Mouse (Mus musculus) forebrain, embryonic 16.5 days (tissue): ENCODE results near the gene Tpmt. TPM values are rescaled to one million over a fixed set of nuclear protein-coding genes. Genes with fewer than 3 reads are reported as not detected.

Experiments
- ATAC-seq: fragments of 200-750 bp; cut with Nextera tagmentation; 2 replicates; pipeline ENCODE4 v1.8.0; 2017; ENCODE audit warnings: mild to moderate bottlenecking, moderate library complexity
- H3K27ac ChIP-seq: fragments of 300-500 bp; sonication (generic); 2 replicates; pipeline ENCODE4 v1.5.1; 2014; ENCODE audit warnings: low read length, control low read depth
- H3K27me3 ChIP-seq: fragments of 300-500 bp; sonication (generic); replicated peaks from 2 replicates; pipeline ENCODE4 v1.6.1; 2014; ENCODE audit warnings: low read length; ENCODE audit not compliant: control insufficient read depth, insufficient read depth
- H3K36me3 ChIP-seq: fragments of 300-500 bp; sonication (generic); 2 replicates; pipeline ENCODE4 v1.6.1; 2014; ENCODE audit not compliant: control insufficient read depth, insufficient read depth
- H3K4me1 ChIP-seq: fragments of 300-500 bp; sonication (generic); replicated peaks from 2 replicates; pipeline ENCODE4 v1.6.1; 2014; ENCODE audit warnings: low read length; ENCODE audit not compliant: control insufficient read depth, insufficient read depth
- H3K4me2 ChIP-seq: fragments of 300-500 bp; sonication (generic); 2 replicates; pipeline ENCODE4 v1.6.1; 2014; ENCODE audit warnings: mild to moderate bottlenecking, low read length, control low read depth
- H3K4me3 ChIP-seq: fragments of 300-500 bp; sonication (generic); replicated peaks from 2 replicates; pipeline ENCODE4 v1.5.1; 2014; ENCODE audit warnings: mild to moderate bottlenecking, low read length, control low read depth
- H3K9ac ChIP-seq: fragments of 300-500 bp; sonication (generic); replicated peaks from 2 replicates; pipeline ENCODE4 v1.6.1; 2014; ENCODE audit warnings: low read depth, low read length, control low read depth
- H3K9me3 ChIP-seq: fragments of 300-500 bp; sonication (generic); 2 replicates; pipeline ENCODE4 v1.6.1; 2016; ENCODE audit warnings: low read length; ENCODE audit not compliant: control insufficient read depth
- WGBS: fragments of 180-500 bp; shearing (Covaris S2); extraction: QIAGEN DNeasy Blood & Tissue Kit; methylation state at CpG from one replicate; pipeline ENCODE4 v1.1.7; 2014; 5-methylcytosine and 5-hydroxymethylcytosine counted together
- polyA plus RNA-seq: library from polyadenylated mRNA; unstranded; fragments of >200 nt; fragmentation: Nextera tagmentation; extraction: Ambion mirVana; gene quantifications from 2 replicates; pipeline ENCODE4 v1.2.1, GENCODE M21; 2015

The Tpmt gene
- polyA plus RNA-seq, 1 experiment from 2014 or later = 24.2 TPM

DNA sequence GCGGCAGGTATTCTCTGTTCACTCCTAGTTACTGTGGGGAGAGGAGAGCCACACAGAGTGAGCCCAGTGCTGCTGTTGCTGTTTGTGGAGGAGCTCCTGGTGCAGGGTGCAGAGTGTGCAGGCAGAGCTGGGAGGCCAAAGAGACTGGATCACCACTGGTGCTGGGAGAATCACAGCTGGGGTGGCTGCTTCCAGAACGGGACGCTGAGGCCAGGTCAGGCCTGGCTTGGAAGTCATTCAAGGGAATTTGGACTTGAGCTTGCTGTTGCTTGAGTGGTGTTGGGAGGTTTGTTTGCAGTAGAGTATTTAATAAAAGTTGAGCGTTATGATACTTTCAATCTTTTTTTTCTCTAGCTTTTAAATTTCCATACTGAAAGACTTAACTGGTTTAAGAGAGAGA is 3.5 kb upstream of the Tpmt start:
- H3K27me3 ChIP-seq = no peaks in the 10 kb centered on the region
- H3K9me3 ChIP-seq = no peaks in the 10 kb centered on the region
- H3K4me3 ChIP-seq = no peak overlapping the region
- no peak overlapping the region for H3K27ac ChIP-seq
- peaks cover 9% of the 10 kb centered on the region for H3K4me1 ChIP-seq
- H3K36me3 ChIP-seq = peaks cover 18% of the 10 kb centered on the region
- no peak overlapping the region for H3K4me2 ChIP-seq
- 90% methylated on average over 4 of the region's 4 CpGs for WGBS
- no peak for ATAC-seq
- H3K9ac ChIP-seq = no peak overlapping the region

DNA sequence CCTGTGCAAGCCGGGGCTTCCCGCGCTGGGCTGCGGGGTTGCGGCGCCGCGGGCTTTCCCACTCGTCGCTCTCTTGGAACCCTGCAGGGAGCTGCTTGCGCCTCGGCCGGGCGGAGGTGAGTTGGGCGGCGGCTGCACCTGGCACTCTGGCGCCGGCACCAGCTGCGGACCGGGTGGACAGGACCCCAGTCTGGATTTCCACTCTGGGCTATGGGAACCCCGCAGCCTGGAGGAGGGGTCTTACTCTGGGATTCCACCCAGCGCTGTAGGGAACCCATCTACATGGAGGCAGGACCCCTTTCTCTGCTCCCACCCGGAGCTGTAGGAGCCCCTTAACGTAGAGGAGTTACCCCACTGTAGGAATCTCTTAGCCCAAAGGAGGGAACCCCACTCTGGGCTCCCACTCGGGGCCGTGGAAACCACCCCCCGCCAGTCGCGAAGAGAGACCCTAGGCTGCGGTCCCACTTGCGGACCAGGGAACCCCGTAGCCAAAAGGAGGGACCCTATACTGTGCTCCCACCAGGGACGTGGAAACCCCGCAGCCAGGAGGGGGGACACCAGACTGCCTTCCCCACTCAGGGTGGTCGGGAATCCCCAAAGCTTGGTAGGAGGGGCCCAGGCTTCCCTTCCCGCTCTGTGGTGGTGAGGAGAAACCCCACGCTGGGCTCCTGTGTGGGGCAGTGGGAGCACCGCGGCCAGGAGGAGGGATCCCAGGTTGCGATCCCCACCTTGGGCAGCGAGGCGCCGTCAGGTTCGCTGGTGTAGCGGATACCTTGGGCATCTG is 512 bp downstream of the Tpmt start:
- peak overlapping the region; percentile 95 for H3K4me3 ChIP-seq
- no peaks in the 10 kb centered on the region for H3K9me3 ChIP-seq
- H3K9ac ChIP-seq = peak overlapping the region; percentile 90
- H3K27ac ChIP-seq = peak overlapping the region; percentile 78
- peaks cover 15% of the 10 kb centered on the region for H3K4me1 ChIP-seq
- H3K4me2 ChIP-seq = peak overlapping the region; percentile 96
- no peaks in the 10 kb centered on the region for H3K27me3 ChIP-seq
- ATAC-seq = peak; percentile 48
- peaks cover 5% of the 10 kb centered on the region; the same call in 1 of the 2 replicates for H3K36me3 ChIP-seq
- under 1% methylated on average over 44 of the region's 45 CpGs for WGBS

DNA sequence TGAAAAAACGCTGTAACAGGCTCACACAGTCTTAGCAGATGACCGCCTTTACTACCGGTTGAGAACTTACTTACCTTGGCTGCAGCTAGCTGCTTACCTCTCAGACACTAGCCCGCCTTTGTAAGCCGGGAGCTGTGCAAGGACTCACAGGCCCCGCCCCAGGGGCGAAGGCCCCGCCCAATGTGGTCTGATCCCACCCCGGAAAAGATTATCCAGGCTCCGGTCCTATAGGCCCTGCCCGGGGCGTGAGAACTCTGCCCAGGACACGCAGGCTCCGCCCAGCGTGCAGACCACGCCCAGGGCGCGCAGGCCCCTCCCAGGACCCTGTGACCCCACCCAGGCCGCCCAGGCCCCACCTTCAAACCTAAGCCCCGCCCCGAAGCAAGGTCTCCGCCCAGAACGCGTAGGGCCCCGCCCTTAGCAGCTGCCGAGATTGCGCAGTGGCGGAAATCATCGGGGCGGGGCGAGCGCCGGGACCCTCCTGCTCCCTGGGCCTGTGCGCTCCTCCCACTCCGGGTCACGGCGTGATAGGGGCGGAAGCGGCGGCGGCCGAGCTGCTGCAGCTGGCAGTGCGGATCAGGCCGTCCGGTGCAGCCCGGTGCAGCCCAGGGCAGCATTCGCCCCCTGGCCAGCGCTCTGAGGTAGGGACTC is 1.4 kb downstream of the Tpmt start, which contains the start of gene Kdm1b:
Gene Kdm1b (plus strand): TSS at position 470 of the 651 bp plus-strand sequence.
- H3K4me3 ChIP-seq = peak within 1 kb of the TSS; percentile 95
- WGBS = under 1% methylated on average over 47 of the region's 48 CpGs

DNA sequence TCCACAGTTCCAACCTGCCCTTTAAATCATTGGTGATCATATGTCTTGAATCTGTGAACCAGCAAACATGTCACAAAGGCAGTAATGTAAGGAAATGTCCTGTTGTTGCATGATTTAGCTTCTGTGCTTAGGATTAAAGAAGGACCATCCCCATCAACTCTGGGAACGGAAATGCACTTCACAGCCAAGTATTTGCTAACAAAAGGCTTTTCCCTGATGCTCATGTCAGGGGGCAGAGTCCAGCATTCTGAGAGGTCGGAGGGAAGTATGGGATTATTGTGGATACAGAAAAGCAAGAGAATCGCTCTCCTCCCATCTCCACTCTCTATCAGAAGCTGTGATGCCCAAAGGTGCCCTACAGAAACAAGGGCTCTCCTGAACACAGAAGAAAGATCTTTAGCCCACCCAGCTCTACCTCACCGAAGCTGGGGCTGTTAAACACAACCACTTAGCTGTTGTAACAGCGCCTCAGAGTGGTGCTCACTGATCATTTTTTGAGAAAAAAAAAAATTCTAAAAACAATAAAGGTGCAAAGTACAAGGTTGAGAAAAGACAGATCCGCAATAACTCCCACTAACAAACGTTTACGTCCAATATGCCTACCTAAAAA is 2.4 kb downstream of the Tpmt start:
- Histone ChIP-seq H3K9ac (no peak overlapping the region), H3K36me3 (no peaks in the 10 kb centered on the region), H3K9me3 (no peaks in the 10 kb centered on the region), H3K4me3 (peak overlapping the region; percentile 6; the same call in 1 of the 2 replicates), H3K27me3 (no peaks in the 10 kb centered on the region), H3K27ac (no peak overlapping the region), H3K4me2 (peak overlapping the region; percentile 96), H3K4me1 (peaks cover 15% of the 10 kb centered on the region)
- WGBS = 43% methylated on average over 8 of the region's 8 CpGs
- no peak for ATAC-seq

More for the DNA sequence above, 1.4 kb downstream of the Tpmt start, which contains the start of gene Kdm1b:
- H3K27ac ChIP-seq = peak within 1 kb of the TSS; percentile 78
- ATAC-seq = peak; percentile 94
- H3K9ac ChIP-seq = peak within 1 kb of the TSS; percentile 90
- H3K27me3 ChIP-seq = no peaks in the 10 kb centered on the region
- peak within 1 kb of the TSS; percentile 96 for H3K4me2 ChIP-seq
- H3K9me3 ChIP-seq = no peaks in the 10 kb centered on the region
- H3K36me3 ChIP-seq = no peaks in the 10 kb centered on the region
- peaks cover 15% of the 10 kb centered on the region for H3K4me1 ChIP-seq

DNA sequence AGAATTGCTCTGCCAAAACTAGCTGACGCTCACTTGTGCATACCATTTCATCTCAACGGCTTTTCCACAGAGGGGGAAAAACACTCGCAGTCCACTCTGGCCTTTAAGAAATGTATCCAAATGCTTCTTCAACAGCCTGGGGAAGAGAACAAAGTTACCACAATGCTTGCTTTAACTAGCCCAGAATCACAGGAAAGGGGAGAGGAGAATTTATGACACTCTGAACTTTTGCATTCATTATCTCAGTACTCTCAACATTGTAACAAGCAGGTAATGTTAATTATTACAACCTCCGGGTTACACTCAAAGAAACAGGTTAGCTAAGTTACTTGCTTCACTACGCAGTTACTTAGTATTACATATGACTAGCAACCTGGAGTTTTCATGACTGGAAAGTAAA is 4.5 kb downstream of the Tpmt start:
- H3K9me3 ChIP-seq = no peaks in the 10 kb centered on the region
- H3K4me2 ChIP-seq = no peak overlapping the region
- H3K36me3 ChIP-seq = no peaks in the 10 kb centered on the region
- 90% methylated on average over 5 of the region's 5 CpGs for WGBS
- peaks cover 15% of the 10 kb centered on the region for H3K4me1 ChIP-seq
- H3K27me3 ChIP-seq = no peaks in the 10 kb centered on the region
- ATAC-seq = no peak
- H3K27ac ChIP-seq = no peak overlapping the region
- no peak overlapping the region for H3K9ac ChIP-seq
- no peak overlapping the region for H3K4me3 ChIP-seq

DNA sequence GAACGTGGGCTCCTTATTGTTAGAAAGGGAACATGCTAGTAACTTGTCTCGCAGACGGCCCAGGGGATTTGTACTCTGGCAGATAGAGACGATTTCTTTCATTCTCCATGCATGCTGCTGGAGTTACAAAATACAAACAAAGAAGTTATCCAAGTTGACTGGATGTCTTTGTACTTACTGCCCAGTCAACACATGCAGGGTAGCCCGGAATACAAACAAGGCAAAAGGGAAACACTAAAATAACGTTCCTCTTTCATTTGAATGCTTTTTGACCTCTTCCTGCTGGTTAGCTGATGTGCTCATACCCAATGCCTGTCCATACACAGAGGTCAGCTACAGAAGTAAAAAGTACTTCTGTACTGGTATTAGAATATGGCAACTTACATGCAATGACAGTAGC is 6.6 kb downstream of the Tpmt start:
- H3K4me1 ChIP-seq = peaks cover 5% of the 10 kb centered on the region
- WGBS = 81% methylated on average over 6 of the region's 6 CpGs
- no peak overlapping the region for H3K9ac ChIP-seq
- no peaks in the 10 kb centered on the region for H3K9me3 ChIP-seq
- H3K27me3 ChIP-seq = no peaks in the 10 kb centered on the region
- no peak overlapping the region for H3K27ac ChIP-seq
- no peak for ATAC-seq
- H3K4me2 ChIP-seq = no peak overlapping the region
- no peak overlapping the region for H3K4me3 ChIP-seq
- H3K36me3 ChIP-seq = no peaks in the 10 kb centered on the region

DNA sequence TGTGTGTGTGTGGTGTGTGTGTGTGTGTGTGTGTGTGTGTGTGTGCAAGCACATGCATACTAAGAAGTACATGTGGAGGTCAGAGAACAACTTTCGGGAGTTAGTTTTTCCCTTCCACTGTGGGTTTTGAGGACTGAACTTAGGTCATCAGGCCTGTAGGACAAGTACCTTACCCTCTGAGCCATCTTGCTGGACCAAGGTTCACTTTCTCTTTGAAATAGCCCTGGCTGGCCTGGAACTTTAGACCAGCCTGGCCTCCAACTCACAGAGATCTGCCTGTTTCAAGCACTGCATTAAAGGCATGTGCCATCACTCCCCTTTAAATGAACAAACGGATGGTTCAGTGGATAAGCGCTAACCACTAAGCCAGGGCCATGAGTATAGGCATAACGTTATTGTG is 10.9 kb downstream of the Tpmt start:
- Histone ChIP-seq H3K4me2 (no peak overlapping the region), H3K27ac (no peak overlapping the region), H3K4me3 (no peak overlapping the region), H3K36me3 (no peaks in the 10 kb centered on the region), H3K9ac (no peak overlapping the region), H3K27me3 (no peaks in the 10 kb centered on the region), H3K4me1 (no peaks in the 10 kb centered on the region), H3K9me3 (no peaks in the 10 kb centered on the region)
- 89% methylated on average over 4 of the region's 4 CpGs for WGBS
- no peak for ATAC-seq

DNA sequence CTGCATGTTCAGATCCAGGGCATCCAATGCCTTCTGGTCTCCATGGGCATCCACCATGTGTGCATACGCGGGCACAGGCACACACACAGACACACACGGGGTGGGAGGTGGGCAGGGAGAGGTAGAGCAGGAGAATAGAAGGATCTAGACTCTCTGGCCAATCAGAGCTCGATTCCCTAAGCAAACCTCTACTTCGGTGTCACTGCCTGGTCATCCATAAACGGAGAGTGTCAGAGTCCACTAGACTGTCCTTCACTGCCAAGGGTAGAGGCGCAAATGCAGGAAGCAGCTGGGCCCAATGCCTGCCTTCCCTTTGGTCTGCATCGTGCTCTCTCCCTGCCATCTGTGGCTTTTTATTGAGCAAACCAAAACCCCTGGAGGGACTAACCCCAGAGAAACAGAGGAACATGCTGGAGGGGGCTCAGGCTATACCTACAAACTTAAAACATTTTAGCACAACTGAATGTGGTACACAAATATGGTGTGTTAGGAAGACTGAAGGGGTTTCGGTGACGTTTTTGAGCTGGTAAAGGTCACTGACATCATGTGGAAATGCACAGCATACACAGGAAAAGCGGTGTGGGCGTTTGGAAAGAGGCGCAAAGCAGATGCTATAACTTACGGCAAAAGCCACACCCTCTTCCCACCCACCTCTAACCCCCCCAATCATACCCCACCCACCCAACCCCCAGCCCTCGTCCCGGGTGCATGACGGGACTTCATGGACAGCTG is 14.0 kb downstream of the Tpmt start:
- WGBS = 89% methylated on average over 17 of the region's 17 CpGs
- no peaks in the 10 kb centered on the region for H3K9me3 ChIP-seq
- H3K27ac ChIP-seq = no peak overlapping the region
- no peak overlapping the region for H3K4me2 ChIP-seq
- no peak for ATAC-seq
- H3K36me3 ChIP-seq = no peaks in the 10 kb centered on the region
- H3K9ac ChIP-seq = no peak overlapping the region
- no peaks in the 10 kb centered on the region for H3K27me3 ChIP-seq
- no peaks in the 10 kb centered on the region for H3K4me1 ChIP-seq
- no peak overlapping the region for H3K4me3 ChIP-seq

DNA sequence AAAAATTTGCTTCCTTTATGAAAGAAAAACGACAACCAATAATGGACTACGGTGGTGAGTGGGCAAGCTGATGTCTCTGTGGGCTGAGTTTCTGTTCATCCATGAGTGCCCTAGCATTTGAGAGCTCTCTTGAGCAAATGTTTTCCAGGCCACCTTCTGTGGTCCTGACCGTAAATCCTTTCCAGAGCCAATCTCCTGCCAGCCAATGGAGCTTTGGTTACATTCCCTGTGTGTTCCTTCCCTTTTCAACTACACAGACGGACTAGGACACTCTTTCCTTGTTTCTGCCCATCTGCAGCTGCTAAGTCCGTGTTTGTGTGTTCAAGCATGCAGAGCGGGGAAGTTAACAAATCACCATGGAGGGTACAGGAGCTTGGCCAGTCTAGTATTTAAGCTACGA is 23.7 kb downstream of the Tpmt start:
- Histone ChIP-seq H3K9me3 (no peaks in the 10 kb centered on the region), H3K4me1 (no peaks in the 10 kb centered on the region), H3K4me3 (no peak overlapping the region), H3K27ac (no peak overlapping the region), H3K27me3 (no peaks in the 10 kb centered on the region), H3K36me3 (no peaks in the 10 kb centered on the region), H3K9ac (no peak overlapping the region), H3K4me2 (no peak overlapping the region)
- WGBS = 79% methylated on average over 7 of the region's 7 CpGs
- no peak for ATAC-seq
